Mouse (Mus musculus): Measurements from ENCODE around the gene Prcp.

- TF ChIP-seq GATA1 (IDR thresholded peaks at IDR 0.05; ENCODE audit: borderline replicate concordance, low read length) (peak; percentile 79; the same call in 2 of the 3 replicates), FLI1 (IDR thresholded peaks at IDR 0.05; ENCODE audit: low read length) (no peak)
Observed at GRCm38 (mm10) chr7:92874761-92875408, 615 bp downstream of the Prcp start.
